ENCODE assay signal across 29 mouse cellular contexts in genomic region chr17:30260641-30261306, GRCm38 (mm10).
A peak's percentile ranks its signal among the peaks of the same experiment; 100 is the strongest.
DNase-seq lines count a peak whose midpoint lies in the region; ATAC-seq and TF ChIP-seq lines count a peak whose summit lies in the region.
"Had no signal": no experiment of that assay in that cellular context is flagged by ENCODE, and none has a peak within 500 bp of the region (broad histone marks: within the 10 kb centered on the region; RNA-seq: fewer than 3 reads in every experiment).

No protein-coding gene starts in this region.

- no peak overlapping the region for H3K4me2 ChIP-seq in neural tube, embryonic 13.5 days
- H3K4me2 ChIP-seq: embryonic facial prominence, embryonic 12.5 days; heart, embryonic 12.5 days; hindbrain, embryonic 14.5 days; liver, embryonic 12.5 days had no signal

- H3K4me1 ChIP-seq in neural tube, embryonic 13.5 days (replicated peaks): peaks cover 75% of the 10 kb centered on the region
- H3K4me1 ChIP-seq in embryonic facial prominence, embryonic 10.5 days: peaks cover 53% of the 10 kb centered on the region

- no peak for DNase-seq in layer of hippocampus, adult 2 months (ENCODE audit: low spot score in 2 of 2)
- DNase-seq in layer of hippocampus, postnatal 36 days: no peak
- no peak for DNase-seq in neural tube, embryonic 10.5 days (ENCODE audit: extremely low spot score, low spot score)
- no peak for DNase-seq in embryonic facial prominence, embryonic 10.5 days (ENCODE audit: low spot score)
- DNase-seq in thymus, postnatal 4 days: no peak
- DNase-seq: cerebellum, adult 9-10 months; cerebellum, postnatal 36 days; forebrain, postnatal 0 days; gastrocnemius, postnatal 25 days; heart, adult 18-20 months; heart, postnatal 4 days; kidney, adult 11 months; kidney, postnatal 25 days; left cerebral cortex, postnatal 4 days; liver, postnatal 0 days; lung, postnatal 4 days; midbrain, embryonic 14.5 days; right cerebral cortex, postnatal 25 days; thymus, adult 18-20 months; thymus, postnatal 25 days had no signal

- no peaks in the 10 kb centered on the region for H3K9me3 ChIP-seq in neural tube, embryonic 13.5 days
- H3K9me3 ChIP-seq in embryonic facial prominence, embryonic 10.5 days: no peaks in the 10 kb centered on the region
- H3K9me3 ChIP-seq: embryonic facial prominence, embryonic 12.5 days; G1E; heart, embryonic 12.5 days; liver, embryonic 12.5 days; megakaryocyte, embryonic 14.5 days had no signal

- no peak for ATAC-seq in neural tube, embryonic 13.5 days (ENCODE audit: low read depth)
- ATAC-seq: forebrain, postnatal 0 days; inflammation-experienced regulatory T-cells, adult 6 months; liver, embryonic 12.5 days; liver, postnatal 0 days; Patski had no signal

- H3K9ac ChIP-seq in neural tube, embryonic 13.5 days: no peak overlapping the region
- H3K9ac ChIP-seq: embryonic facial prominence, embryonic 12.5 days; forebrain, postnatal 0 days; heart, embryonic 12.5 days; hindbrain, embryonic 14.5 days; liver, embryonic 12.5 days; liver, postnatal 0 days had no signal

- TF ChIP-seq CTCF in layer of hippocampus, adult 2 months (conservative IDR thresholded peaks at IDR 0.05): no peak

- H3K27me3 ChIP-seq in neural tube, embryonic 13.5 days: no peaks in the 10 kb centered on the region
- no peaks in the 10 kb centered on the region for H3K27me3 ChIP-seq in embryonic facial prominence, embryonic 10.5 days (replicated peaks; ENCODE audit: low read depth, poor library complexity, severe bottlenecking)
- H3K27me3 ChIP-seq: embryonic facial prominence, embryonic 12.5 days; heart, embryonic 12.5 days; liver, embryonic 12.5 days; megakaryocyte, embryonic 14.5 days; Patski had no signal

- H3K27ac ChIP-seq in layer of hippocampus, adult 2 months: peak overlapping the region; percentile 81; the same call in 1 of the 2 replicates
- H3K27ac ChIP-seq in neural tube, embryonic 13.5 days (replicated peaks): 0 out of 2 replicates have a peak overlapping the region, but pooled peaks have one; percentile 19
- H3K27ac ChIP-seq in embryonic facial prominence, embryonic 10.5 days (replicated peaks): peak overlapping the region; percentile 19; the same call in 1 of the 2 replicates
- H3K27ac ChIP-seq: embryonic facial prominence, embryonic 12.5 days; liver, embryonic 12.5 days had no signal

- no peak overlapping the region for H3K4me3 ChIP-seq in layer of hippocampus, adult 2 months
- H3K4me3 ChIP-seq in neural tube, embryonic 13.5 days: no peak overlapping the region
- H3K4me3 ChIP-seq in embryonic facial prominence, embryonic 10.5 days: no peak overlapping the region
- H3K4me3 ChIP-seq: embryonic facial prominence, embryonic 12.5 days; heart, embryonic 12.5 days; liver, embryonic 12.5 days; megakaryocyte, embryonic 14.5 days had no signal

- WGBS in neural tube, embryonic 13.5 days: 37% methylated on average over 6 of the region's 6 CpGs
- WGBS in embryonic facial prominence, embryonic 10.5 days: 77% methylated on average over 6 of the region's 6 CpGs

- no peaks in the 10 kb centered on the region for H3K36me3 ChIP-seq in neural tube, embryonic 13.5 days
- H3K36me3 ChIP-seq in embryonic facial prominence, embryonic 10.5 days (replicated peaks): no peaks in the 10 kb centered on the region
- H3K36me3 ChIP-seq: embryonic facial prominence, embryonic 12.5 days; heart, embryonic 12.5 days; liver, embryonic 12.5 days had no signal

Comparison
In these comparisons a context has a peak if more than half of its experiments do, and no peak if none do; other contexts are left out.
1. H3K27ac ChIP-seq: peak in every context shown above with its lines; median percentile 81 in layer of hippocampus, adult 2 months; 19 in neural tube, embryonic 13.5 days; 19 in embryonic facial prominence, embryonic 10.5 days.